Mouse (Mus musculus): ENCODE measurements around the gene Phf24.

Phf24 gene

GRCm38 (mm10) chr4:42916617-42917401 is at the start of gene Phf24:
TSS of gene Phf24 (plus strand) at chr4:42916660.
- no peak for DNase-seq

- DNase-seq = no peak
Measured at GRCm38 (mm10) chr4:42867390-42867789, 49.1 kb upstream of the Phf24 start.

- no peak for DNase-seq
Measured at GRCm38 (mm10) chr4:42868193-42868592, 48.3 kb upstream of the Phf24 start.

- no peak for DNase-seq
Measured at GRCm38 (mm10) chr4:42870748-42871147, 45.7 kb upstream of the Phf24 start.

GRCm38 (mm10) chr4:42872151-42872550 is 44.3 kb upstream of the Phf24 start:
- no peak for DNase-seq

- DNase-seq = no peak
Measured at GRCm38 (mm10) chr4:42872746-42873435, 43.6 kb upstream of the Phf24 start.

GRCm38 (mm10) chr4:42874134-42874533 is 42.3 kb upstream of the Phf24 start, which contains the start of gene Fam205c:
TSS of gene Fam205c (minus strand) at chr4:42874234.
- no peak for DNase-seq

- DNase-seq = peak in 1 of 2 experiments; percentile 22
Measured at GRCm38 (mm10) chr4:42876586-42877291, 39.7 kb upstream of the Phf24 start.

- DNase-seq = no peak
Measured at GRCm38 (mm10) chr4:42877657-42878056, 38.8 kb upstream of the Phf24 start.

GRCm38 (mm10) chr4:42879829-42880676 is 36.4 kb upstream of the Phf24 start:
- no peak for DNase-seq

- DNase-seq = no peak
Measured at GRCm38 (mm10) chr4:42880677-42880948, 35.8 kb upstream of the Phf24 start.

GRCm38 (mm10) chr4:42886926-42887325 is 29.5 kb upstream of the Phf24 start:
- no peak for DNase-seq

GRCm38 (mm10) chr4:42888806-42889205 is 27.7 kb upstream of the Phf24 start:
- no peak for DNase-seq

GRCm38 (mm10) chr4:42891176-42891575 is 25.3 kb upstream of the Phf24 start:
- no peak for DNase-seq

GRCm38 (mm10) chr4:42895118-42895517 is 21.3 kb upstream of the Phf24 start:
- DNase-seq = no peak

GRCm38 (mm10) chr4:42898914-42899313 is 17.5 kb upstream of the Phf24 start:
- DNase-seq = no peak

GRCm38 (mm10) chr4:42900878-42901277 is 15.6 kb upstream of the Phf24 start:
- no peak for DNase-seq

- DNase-seq = peak in 1 of 2 experiments; percentile 4
Measured at GRCm38 (mm10) chr4:42902174-42902573, 14.3 kb upstream of the Phf24 start.

GRCm38 (mm10) chr4:42902730-42903129 is 13.7 kb upstream of the Phf24 start:
- no peak for DNase-seq

GRCm38 (mm10) chr4:42903942-42904341 is 12.5 kb upstream of the Phf24 start:
- DNase-seq = no peak

GRCm38 (mm10) chr4:42904523-42904922 is 11.9 kb upstream of the Phf24 start:
- no peak for DNase-seq

- DNase-seq = no peak
Measured at GRCm38 (mm10) chr4:42904966-42905365, 11.5 kb upstream of the Phf24 start.

GRCm38 (mm10) chr4:42913391-42913790 is 3.1 kb upstream of the Phf24 start:
- DNase-seq = no peak

Data from spleen, adult 18-20 months (tissue).